Mouse (Mus musculus): Measurements from ENCODE around the gene Cops6. TPM values are rescaled to one million over a fixed set of nuclear protein-coding genes. Genes with fewer than 3 reads are reported as not detected.

Cops6 gene
- polyA plus RNA-seq (2016; fragmentation: Nextera tagmentation; extraction: Ambion mirVana): 333 and 336 TPM in 2 replicates

DNA sequence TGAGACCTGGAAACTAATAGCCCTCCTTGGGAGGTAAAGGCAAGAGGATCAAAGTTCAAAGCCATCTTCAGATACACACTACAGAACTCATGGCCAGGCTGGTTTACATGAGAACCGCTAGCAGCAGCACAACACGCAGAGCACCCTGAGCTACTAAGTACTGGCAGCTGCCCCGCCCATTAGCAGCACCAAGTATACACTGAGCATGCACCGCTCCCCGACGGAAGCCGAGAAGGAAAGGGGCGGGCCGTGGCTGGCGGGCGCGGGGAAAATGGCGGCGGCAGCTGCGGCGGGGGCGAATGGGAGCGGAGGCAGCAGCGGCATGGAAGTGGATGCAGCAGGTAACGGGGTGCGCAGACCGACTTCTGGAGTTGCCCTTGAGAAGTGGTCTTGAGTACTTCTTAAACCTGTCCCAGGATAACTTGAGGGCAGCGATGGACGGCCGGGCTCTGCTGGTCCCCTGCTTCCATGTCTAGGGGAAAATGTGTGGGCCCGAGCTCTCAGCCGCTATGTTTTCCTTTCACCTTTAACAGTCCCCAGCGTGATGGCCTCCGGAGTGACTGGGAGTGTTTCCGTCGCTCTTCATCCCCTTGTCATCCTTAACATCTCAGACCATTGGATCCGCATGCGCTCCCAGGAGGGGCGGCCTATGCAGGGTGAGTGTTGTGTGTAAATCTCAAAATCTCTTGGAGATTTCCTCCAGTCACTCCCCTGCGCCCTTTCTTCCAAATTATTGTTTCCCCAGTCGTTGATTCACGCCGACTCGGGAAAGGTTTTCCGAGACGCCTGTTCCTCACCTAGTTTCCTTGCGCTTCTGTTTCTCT, at the start of gene Cops6:
Cops6 (plus strand) TSS at position 230 of the 824 bp plus-strand sequence.
- Histone ChIP-seq H3K4me2 (replicated peaks) (peak within 1 kb of the TSS; percentile 67), H3K9ac (peak within 1 kb of the TSS; percentile 75), H3K4me3 (peak within 1 kb of the TSS; percentile 69), H3K27ac (peak within 1 kb of the TSS; percentile 65), H3K4me1 (peaks cover 9% of the 10 kb centered on the region), H3K36me3 (peaks cover 38% of the 10 kb centered on the region), H3K27me3 (no peaks in the 10 kb centered on the region), H3K9me3 (no peaks in the 10 kb centered on the region)
- ATAC-seq (ENCODE audit: insufficient number of reproducible peaks, insufficient read depth, low FRiP score, low TSS enrichment): peak; percentile 93
- under 1% methylated on average over 42 of the region's 42 CpGs for WGBS

DNA sequence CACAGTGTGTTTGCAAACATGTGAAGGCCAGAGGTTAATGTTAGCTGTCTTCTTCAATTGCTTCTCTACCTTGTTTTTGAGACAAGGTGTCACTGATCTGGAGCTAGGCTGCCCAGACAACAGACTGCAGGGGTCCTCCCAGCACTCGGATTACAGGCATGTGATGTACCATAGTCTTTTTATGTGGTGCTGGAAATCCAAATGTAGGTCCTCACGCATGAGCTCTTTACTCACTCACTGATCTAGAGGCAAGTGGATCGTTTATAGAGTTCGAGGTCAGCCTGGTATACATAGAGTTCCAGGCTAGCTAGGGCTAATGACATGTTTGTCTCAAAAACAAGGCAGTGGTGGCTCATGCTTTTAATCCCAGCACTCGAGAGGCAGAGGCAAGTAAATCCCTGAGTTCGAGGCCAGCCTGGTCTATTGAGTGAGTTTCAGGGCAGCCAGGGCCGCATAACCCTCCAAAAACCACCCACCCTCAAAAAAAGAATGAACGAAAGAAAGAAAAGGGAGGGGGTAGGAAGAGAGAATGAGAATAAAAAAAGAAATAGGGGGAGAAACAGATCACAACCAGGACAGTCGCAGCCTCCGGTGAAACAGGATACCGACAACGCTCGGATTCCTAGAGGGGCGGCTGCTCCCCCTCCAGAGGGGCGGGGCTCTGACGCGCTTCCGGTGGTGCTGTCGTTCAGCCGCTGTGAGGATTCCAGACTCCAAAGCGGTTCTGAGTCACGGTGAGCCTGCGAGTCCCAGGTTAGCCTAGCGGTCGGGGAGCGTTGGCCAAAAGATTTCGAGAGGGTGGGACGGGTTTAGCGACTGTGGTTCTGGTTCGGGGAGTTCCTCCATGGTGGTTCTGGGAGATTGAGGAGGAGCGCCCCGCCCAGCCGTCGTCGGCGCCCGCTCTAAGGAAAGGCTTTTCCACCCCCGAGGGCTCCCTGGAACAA, 44.3 kb upstream of the Cops6 start, which contains the start of gene Zscan21:
Zscan21 (plus strand) TSS at position 649 of the 944 bp plus-strand sequence.
- peak within 1 kb of the TSS; percentile 91 for H3K27ac ChIP-seq
- WGBS: 7% methylated on average over 38 of the region's 38 CpGs

DNA sequence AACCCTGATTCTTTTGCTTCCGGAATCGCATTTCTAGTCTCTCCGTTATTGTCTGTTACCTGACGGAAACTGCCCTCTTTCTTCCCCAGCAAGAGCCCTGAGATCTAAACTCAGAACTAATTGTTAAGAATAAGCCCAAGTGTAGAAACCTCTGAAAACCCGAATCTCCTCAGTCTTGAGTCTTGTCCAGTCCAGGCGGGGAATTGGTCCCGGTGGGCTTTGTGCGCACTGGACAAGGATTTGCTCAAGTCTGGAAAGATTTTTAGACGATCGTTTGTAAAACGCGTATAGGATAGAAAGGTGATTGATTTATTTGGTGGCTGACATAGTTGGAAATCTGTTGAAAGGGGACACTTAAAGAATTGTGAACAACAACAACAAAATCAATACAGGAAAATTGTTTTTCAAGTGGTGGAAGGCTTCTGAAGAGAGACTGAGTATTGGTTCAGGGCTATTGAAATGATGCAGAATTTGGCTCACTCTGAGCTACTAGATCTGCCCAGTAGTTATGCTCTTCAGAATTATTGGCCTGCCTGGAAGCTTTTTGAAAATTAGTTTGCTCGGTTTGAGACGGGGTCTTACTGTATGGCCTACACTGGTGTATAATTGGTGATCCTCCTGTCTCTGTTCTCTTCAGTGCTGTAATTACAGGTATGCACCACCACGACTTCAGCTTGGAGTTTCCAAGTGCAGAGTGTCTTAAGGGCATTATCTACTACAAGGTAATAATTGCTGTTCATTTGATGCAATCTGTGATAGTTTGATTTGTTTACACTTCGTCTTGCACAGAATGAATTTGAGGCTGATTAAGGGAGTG, 43.5 kb upstream of the Cops6 start:
- peaks cover 5% of the 10 kb centered on the region; the same call in 1 of the 2 replicates for H3K4me1 ChIP-seq
- H3K9ac ChIP-seq: peak overlapping the region; percentile 60
- H3K9me3 ChIP-seq: no peaks in the 10 kb centered on the region
- peaks cover 18% of the 10 kb centered on the region for H3K36me3 ChIP-seq
- H3K4me2 ChIP-seq (replicated peaks): peak overlapping the region; percentile 58
- ATAC-seq (ENCODE audit: insufficient number of reproducible peaks, insufficient read depth, low FRiP score, low TSS enrichment): no peak; the same call in 1 of the 2 replicates
- no peaks in the 10 kb centered on the region for H3K27me3 ChIP-seq
- 6% methylated on average over 16 of the region's 16 CpGs for WGBS
- peak overlapping the region; percentile 59 for H3K4me3 ChIP-seq
- peak overlapping the region; percentile 91 for H3K27ac ChIP-seq

More for the DNA sequence above, 44.3 kb upstream of the Cops6 start, which contains the start of gene Zscan21:
- Histone ChIP-seq H3K4me1 (peaks cover 5% of the 10 kb centered on the region; the same call in 1 of the 2 replicates), H3K4me2 (replicated peaks) (peak within 1 kb of the TSS; percentile 58), H3K4me3 (peak within 1 kb of the TSS; percentile 59), H3K9ac (peak within 1 kb of the TSS; percentile 60), H3K27me3 (no peaks in the 10 kb centered on the region), H3K36me3 (peaks cover 15% of the 10 kb centered on the region), H3K9me3 (no peaks in the 10 kb centered on the region)
- peak; percentile 92 for ATAC-seq (ENCODE audit: insufficient number of reproducible peaks, insufficient read depth, low FRiP score, low TSS enrichment)

DNA sequence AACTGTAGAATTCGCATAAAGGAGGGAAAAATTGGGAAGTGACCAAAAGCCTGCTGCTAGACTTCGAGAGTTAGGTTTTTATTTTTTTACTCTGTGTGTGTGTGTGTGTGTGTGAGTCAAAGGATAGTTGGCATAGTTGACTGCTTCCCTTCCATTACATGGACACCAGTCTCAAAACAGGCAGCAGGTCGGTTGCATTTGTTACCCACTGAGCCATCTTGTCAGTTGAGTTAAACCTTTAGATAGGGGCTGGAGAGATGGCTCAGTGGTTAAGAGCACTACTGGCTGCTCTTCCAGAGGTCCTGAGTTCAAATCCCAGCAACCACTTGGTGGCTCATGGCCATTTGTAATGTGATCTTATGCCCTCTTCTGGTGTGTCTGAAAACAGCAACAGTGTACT, 42.8 kb upstream of the Cops6 start:
- Histone ChIP-seq H3K36me3 (peaks cover 21% of the 10 kb centered on the region), H3K9me3 (no peaks in the 10 kb centered on the region), H3K9ac (0 out of 2 replicates have a peak overlapping the region, but pooled peaks have one; percentile 60), H3K27me3 (no peaks in the 10 kb centered on the region), H3K4me3 (peak overlapping the region; percentile 59), H3K4me2 (replicated peaks) (peak overlapping the region; percentile 58), H3K27ac (peak overlapping the region; percentile 91; the same call in 1 of the 2 replicates), H3K4me1 (peaks cover 5% of the 10 kb centered on the region; the same call in 1 of the 2 replicates)
- no peak for ATAC-seq (ENCODE audit: insufficient number of reproducible peaks, insufficient read depth, low FRiP score, low TSS enrichment)
- 75% methylated on average over 3 of the region's 3 CpGs for WGBS

DNA sequence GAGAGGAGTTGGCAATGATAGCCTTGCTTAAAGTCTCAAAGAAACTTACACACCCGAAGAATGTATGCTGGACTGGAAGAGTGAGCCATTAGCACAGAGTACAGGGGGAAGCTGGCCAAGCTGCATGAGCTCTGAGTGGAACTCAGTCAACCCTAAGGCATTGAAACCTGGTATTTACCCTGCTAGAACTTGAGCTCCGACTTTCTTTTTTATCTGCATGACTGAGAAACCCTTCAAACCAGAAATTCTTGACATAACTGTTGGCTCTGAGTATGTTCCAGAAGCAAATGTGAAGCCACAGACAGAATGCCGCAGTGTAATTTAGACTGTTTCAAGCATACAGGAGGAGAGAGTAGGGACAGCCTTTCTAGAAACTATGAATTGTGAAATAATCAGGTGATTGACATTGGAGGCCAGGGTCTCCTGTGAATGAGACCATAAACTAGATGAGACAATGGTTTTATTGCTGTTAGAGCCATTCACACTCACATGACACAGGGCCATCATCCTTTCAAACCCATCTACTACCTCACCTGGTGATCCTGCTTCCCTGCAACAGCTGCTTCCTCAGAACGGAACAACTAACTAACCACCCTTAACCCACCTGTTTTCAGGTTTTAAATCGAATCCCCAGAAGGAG, 28.3 kb upstream of the Cops6 start:
- WGBS: 91% methylated on average over 5 of the region's 5 CpGs
- peaks cover 72% of the 10 kb centered on the region for H3K36me3 ChIP-seq

DNA sequence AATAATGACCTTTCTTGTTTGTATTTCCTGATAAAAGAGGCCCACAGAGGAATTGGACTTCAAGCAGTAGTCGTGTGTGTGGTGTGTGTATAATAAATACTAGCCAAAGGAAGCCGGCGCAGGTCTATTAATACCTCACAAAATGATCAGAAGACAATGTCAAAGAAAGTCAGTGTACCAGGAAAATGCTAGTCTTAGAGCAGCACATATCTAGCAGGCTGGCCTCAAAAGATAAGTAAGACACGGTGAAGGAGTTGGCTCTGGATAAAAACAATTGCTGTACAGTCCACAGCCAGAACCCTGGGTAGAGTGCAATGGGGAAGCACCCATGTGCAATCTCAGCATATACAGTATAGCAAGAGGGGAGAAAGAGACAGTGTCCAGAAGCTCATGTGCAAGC, 23.6 kb upstream of the Cops6 start:
- H3K4me2 ChIP-seq (replicated peaks): no peak overlapping the region
- 88% methylated on average over 4 of the region's 4 CpGs for WGBS
- H3K27me3 ChIP-seq: no peaks in the 10 kb centered on the region
- no peak for ATAC-seq (ENCODE audit: insufficient number of reproducible peaks, insufficient read depth, low FRiP score, low TSS enrichment)
- peaks cover 32% of the 10 kb centered on the region for H3K36me3 ChIP-seq
- H3K9ac ChIP-seq: no peak overlapping the region
- H3K9me3 ChIP-seq: no peaks in the 10 kb centered on the region
- no peak overlapping the region for H3K27ac ChIP-seq
- H3K4me1 ChIP-seq: no peaks in the 10 kb centered on the region
- no peak overlapping the region for H3K4me3 ChIP-seq

More for the DNA sequence above, 28.3 kb upstream of the Cops6 start:
- Histone ChIP-seq H3K9ac (no peak overlapping the region), H3K4me1 (no peaks in the 10 kb centered on the region), H3K4me3 (no peak overlapping the region), H3K9me3 (no peaks in the 10 kb centered on the region), H3K4me2 (replicated peaks) (no peak overlapping the region), H3K27me3 (no peaks in the 10 kb centered on the region), H3K27ac (no peak overlapping the region)
- no peak for ATAC-seq (ENCODE audit: insufficient number of reproducible peaks, insufficient read depth, low FRiP score, low TSS enrichment)

DNA sequence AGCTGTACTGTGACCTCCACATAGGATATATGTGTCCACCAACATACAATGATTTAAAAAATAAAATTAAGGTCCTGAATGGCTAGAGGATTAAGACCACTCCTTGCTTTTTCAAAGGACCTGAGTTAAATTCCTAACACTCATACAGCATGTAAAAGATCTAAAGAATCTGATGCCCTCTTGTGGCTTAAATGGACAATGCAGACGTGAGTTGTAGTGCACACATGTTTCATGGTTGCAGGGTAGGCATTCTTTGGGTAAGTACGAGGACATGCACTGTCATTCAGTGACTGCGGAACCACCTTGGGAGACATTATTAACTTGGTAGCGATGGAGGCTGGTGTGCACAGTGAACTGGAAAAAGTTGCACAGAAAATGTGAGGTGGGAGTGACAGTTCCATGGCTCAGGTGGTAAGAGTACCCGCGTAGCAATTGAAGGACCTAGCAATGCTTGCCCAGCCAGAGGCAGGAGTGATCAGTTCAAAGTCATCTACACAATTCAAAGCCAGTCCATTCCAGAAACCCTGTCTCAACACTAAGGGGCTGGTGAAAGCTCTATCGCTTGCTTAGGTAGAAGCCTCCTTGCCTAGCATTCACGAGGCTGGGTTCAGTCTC, 22.8 kb upstream of the Cops6 start:
- no peak overlapping the region for H3K4me3 ChIP-seq
- no peak overlapping the region for H3K4me2 ChIP-seq (replicated peaks)
- H3K27me3 ChIP-seq: no peaks in the 10 kb centered on the region
- H3K9me3 ChIP-seq: no peaks in the 10 kb centered on the region
- WGBS: 62% methylated on average over 8 of the region's 8 CpGs
- H3K9ac ChIP-seq: no peak overlapping the region
- no peak overlapping the region for H3K27ac ChIP-seq
- H3K4me1 ChIP-seq: no peaks in the 10 kb centered on the region
- ATAC-seq (ENCODE audit: insufficient number of reproducible peaks, insufficient read depth, low FRiP score, low TSS enrichment): no peak
- H3K36me3 ChIP-seq: peaks cover 29% of the 10 kb centered on the region

DNA sequence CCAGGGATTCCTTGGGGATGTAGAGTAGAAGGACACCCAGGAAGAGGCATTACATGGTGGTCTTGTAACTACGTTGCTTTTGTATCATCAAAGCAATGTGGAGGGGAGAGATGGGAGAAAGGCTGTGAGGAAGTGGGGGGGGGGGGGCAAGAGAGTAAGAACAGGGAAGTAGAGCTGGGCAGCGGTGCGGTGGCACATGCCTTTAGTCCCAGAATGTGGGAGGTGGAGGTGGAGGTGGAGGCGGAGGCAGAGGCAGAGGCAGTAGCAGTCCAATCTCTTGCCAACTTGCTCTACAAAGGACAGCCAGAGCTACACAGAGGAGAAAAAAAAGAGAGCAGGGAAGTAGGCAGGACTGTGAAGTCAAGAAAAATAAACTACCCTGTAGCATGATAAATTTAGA, 22.3 kb upstream of the Cops6 start:
- 75% methylated on average over 4 of the region's 4 CpGs for WGBS
- Histone ChIP-seq H3K9ac (no peak overlapping the region), H3K36me3 (peaks cover 29% of the 10 kb centered on the region), H3K27me3 (no peaks in the 10 kb centered on the region), H3K4me3 (no peak overlapping the region), H3K27ac (no peak overlapping the region), H3K9me3 (no peaks in the 10 kb centered on the region), H3K4me2 (replicated peaks) (no peak overlapping the region), H3K4me1 (no peaks in the 10 kb centered on the region)
- ATAC-seq (ENCODE audit: insufficient number of reproducible peaks, insufficient read depth, low FRiP score, low TSS enrichment): no peak

DNA sequence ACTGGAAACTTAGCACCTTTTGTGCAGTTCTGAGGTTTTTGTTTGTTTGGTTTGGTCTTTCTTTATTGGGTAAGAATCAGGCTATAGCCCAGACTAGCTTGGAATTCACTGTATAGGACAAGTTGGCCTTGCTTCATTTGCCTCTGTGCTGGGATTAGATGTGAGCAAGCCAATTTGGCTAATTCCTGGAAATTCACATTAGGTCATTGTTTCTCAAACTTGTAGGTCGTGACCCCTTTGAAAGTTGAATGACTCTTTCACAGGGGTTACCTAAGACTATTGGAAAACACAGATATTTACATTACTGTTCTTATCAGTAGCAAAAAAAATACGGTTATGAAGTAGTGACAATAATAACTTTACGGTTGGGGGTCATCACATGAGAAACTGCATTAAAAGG, 6.5 kb upstream of the Cops6 start:
- no peak for ATAC-seq (ENCODE audit: insufficient number of reproducible peaks, insufficient read depth, low FRiP score, low TSS enrichment)
- peak overlapping the region; percentile 88 for H3K9ac ChIP-seq
- 85% methylated on average over 3 of the region's 3 CpGs for WGBS
- peaks cover 3% of the 10 kb centered on the region; the same call in 1 of the 2 replicates for H3K4me1 ChIP-seq
- H3K27me3 ChIP-seq: no peaks in the 10 kb centered on the region
- H3K4me3 ChIP-seq: peak overlapping the region; percentile 78
- peaks cover 30% of the 10 kb centered on the region for H3K36me3 ChIP-seq
- H3K27ac ChIP-seq: no peak overlapping the region
- peak overlapping the region; percentile 73 for H3K4me2 ChIP-seq (replicated peaks)
- H3K9me3 ChIP-seq: no peaks in the 10 kb centered on the region

DNA sequence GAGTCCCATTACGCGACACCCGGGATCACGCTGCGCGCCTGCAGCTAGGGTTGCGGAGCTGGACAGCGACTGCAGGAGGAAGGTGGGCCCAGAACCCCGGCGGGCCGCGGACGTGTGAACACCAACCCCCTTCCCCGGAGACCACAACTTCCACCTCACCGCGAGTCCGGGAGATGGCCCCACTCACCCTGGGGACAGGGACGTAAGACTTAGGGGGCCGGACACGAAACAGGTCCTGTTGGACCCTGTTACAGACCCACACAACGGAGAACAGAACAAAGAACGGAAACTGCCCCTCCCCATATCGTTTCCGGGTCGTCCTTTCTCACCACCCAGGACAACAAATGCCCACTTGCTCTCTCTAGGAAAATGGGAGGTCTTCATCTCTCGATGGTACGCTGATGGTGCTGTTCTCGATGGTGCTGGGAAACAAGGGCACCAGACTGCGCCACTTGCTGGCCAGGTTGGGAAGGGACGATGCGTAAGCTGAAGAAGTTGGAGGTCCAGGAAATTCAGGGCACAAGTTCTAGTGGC, 5.4 kb upstream of the Cops6 start, which contains the start of gene Zfp113:
Zfp113 (minus strand) TSS at position 302 of the 534 bp plus-strand sequence.
- H3K27ac ChIP-seq: peak within 1 kb of the TSS; percentile 93
- under 1% methylated on average over 31 of the region's 31 CpGs for WGBS
- peak within 1 kb of the TSS; percentile 88 for H3K9ac ChIP-seq
- peaks cover 3% of the 10 kb centered on the region; the same call in 1 of the 2 replicates for H3K4me1 ChIP-seq
- peaks cover 25% of the 10 kb centered on the region for H3K36me3 ChIP-seq
- H3K27me3 ChIP-seq: no peaks in the 10 kb centered on the region
- peak within 1 kb of the TSS; percentile 78 for H3K4me3 ChIP-seq
- H3K4me2 ChIP-seq (replicated peaks): peak within 1 kb of the TSS; percentile 73
- no peaks in the 10 kb centered on the region for H3K9me3 ChIP-seq
- ATAC-seq (ENCODE audit: insufficient number of reproducible peaks, insufficient read depth, low FRiP score, low TSS enrichment): peak; percentile 92
